Mouse (Mus musculus): ENCODE results near the gene Comt.
A peak's percentile ranks its signal among the peaks of the same experiment; 100 is the strongest.

The Comt gene

DNA sequence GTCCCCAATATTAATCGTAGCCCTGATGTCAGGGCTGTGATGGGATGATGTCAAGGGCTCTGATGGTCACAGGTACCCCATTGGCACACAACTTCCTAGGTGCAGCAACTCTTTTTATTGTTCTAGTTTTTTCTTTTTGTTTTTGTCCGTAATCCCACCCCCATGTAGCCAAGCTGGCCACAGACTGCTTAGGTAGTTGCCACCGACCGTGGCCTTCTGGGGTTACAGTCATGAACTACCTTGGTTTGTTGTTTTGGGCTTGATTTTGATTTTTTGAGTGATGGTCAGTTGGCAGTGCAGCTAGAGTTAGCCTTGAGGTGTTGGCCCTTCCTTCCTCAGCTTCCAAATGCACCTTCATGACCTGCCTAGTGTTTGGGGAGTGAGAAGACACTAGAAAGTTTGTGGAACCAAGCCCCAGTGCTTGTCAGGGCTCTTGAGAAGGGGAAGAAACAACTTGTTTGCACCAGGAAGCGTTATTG is at the start of gene Comt:
TSS of gene Comt (minus strand) at position 51 of the 479 bp plus-strand sequence.
- no peak for DNase-seq (ENCODE audit: low spot score in 2 of 2)

DNA sequence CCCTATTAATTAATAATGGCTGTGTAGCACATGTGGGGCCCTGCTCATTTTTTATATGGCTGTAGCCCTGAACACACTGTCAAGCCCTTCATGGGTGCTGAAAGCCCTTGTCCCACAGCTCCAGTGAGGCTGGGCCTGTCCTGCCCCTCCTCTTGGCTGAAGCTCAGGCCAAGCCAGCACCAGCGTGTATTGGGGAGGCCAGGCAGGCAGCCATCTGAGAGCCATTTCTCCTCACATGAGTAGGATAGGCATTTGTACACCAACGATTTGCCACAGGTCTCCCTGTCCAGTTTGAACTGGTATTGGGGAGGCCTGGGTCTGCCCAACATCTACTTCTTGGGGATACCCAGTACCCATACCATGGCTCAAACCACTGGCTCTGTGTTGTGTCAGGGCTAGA is 47.4 kb upstream of the Comt start:
- no peak for DNase-seq (ENCODE audit: low spot score in 2 of 2)

DNA sequence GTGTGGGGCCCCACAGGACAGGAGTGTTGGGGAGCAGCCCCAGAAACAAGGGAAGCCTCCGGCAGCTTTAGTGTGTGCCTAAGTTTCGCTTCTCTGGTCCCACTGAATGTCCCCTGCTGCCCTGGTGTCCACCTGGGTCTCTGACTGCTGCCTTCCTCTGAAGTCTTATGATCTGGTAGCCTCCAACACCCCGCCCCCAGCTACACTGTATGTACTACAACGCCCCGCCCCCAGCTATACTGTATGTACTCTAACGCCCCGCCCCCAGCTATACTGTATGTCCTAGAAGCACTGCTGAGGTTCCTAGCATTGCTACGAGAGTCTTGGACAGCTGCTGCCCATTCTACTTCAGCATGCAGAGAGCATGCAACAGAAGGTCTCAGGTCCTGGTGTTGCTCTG is 46.3 kb upstream of the Comt start:
- no peak for DNase-seq (ENCODE audit: low spot score in 2 of 2)

DNA sequence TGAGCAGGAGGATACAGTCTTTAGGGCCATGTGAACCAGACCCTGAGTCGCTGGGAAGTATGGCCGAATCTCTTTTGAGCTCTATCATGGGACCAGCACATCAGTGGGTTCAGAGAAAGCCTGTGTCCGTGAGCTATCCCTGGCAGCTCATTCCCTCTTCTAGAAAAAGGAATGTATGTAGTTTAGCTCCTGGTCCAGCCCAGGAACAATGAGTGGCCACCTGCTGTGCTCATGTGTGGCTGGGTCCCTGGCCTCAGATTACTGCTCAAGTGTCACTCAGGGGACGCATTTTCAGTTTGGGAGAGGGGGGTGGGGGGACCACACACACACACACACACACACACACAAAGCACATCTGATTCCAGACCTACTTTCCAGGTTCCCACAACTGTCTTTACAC is 45.8 kb upstream of the Comt start:
- DNase-seq (ENCODE audit: low spot score in 2 of 2): no peak

DNA sequence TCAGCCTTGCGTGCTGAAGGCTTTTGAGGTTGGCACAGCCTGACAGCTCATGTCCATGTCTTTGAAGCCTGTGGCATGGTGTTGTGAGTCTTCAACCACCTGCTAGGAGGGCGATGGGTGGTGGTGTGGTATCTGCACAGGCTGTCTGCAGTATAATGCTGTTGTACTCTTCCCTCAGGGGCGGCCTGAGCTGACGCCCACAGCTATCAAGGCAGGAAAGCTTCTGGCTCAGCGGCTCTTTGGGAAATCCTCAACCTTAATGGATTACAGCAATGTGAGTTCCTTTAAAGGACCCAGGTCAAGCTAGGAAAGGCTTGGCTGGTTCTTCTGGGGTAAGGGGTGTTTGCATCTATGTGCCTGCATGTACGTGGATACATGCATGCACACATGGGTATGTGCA is 45.3 kb upstream of the Comt start:
- no peak for DNase-seq (ENCODE audit: low spot score in 2 of 2)

DNA sequence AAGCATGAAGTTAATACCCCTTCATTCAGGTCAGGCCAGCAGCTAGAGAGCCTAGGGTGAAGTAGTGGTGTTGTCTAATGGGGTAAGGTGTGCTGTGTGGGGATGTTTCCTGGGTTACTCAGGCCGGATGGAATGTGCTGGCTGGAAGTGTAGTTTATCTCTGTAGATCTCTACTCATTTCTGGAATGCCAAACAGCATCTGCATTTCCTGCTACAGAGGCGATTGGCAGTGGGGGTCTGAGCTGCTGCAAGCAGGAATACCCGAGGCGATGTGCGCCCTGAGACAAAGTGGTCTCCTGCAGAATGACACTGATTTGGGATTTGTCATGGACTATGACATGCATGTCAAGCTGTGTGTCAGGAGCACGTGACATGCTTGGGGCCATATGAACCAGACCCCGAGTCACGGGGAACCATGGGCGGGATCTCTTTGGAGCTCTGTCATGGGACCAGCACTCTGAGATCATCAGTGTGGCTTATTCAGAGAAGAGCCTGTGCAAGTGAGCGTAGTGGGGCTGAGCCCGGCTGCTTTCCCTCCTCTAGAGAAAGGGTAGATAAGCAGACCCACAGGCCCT is 44.8 kb upstream of the Comt start:
- no peak for DNase-seq (ENCODE audit: low spot score in 2 of 2)

DNA sequence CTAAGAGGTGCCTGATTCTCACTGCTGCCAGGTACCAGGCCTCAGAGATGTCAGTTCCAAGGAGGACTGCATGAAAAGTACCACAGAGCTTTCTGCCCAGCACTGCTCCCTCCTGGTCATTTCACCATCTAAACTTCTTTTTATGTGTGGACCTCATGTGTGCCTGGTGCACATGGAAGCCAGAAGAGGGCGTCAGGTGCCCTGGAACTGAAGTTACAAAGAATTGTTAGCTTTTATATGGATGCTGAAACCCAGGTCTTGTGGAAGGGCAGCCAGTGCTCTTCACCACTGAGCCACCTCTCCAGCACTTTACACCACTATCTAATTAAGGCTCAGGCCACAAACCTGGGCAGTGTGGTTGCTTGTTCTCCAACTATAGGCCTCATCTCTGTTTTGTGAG is 44.2 kb upstream of the Comt start:
- DNase-seq (ENCODE audit: low spot score in 2 of 2): no peak

DNA sequence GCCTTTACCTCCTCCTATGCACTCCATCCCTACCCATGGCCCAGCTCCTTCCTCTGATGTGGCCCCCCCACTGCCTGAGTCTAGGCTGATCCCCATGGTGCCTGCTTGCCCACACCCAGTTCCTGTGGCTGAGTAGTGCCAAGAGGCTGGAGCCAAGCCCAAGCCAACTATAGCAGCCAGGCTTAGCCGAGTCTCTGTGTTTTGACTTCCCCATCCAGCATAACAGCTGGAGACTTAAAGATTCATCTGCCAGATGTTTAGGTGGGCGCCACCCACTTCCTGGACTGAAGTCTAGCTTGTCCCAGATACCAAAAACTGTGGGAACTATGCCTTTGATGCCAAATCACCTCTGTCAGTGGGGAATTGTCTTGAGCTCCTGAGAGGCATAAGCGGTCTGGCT is 37.6 kb upstream of the Comt start:
- DNase-seq (ENCODE audit: low spot score in 2 of 2): no peak

DNA sequence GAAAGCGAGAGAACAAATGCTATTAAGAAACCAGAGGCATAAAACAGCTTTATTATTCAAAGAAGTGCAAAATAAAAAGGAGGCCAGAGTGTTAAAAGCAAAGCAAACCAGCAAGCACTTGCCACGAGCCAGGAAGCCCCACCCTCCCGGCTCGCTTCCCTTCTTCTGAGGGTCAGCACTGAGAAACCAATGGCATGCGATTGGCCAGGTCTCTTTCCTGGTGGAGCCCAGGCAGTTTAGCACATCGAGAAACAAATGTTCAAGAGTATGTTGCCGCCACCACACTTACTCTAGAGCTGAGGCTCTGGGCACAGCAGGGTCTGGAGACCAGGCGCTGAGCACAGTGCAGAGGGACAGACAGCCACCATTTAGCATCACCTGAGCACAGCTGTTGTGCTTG is 35.9 kb upstream of the Comt start:
- DNase-seq (ENCODE audit: low spot score in 2 of 2): no peak

DNA sequence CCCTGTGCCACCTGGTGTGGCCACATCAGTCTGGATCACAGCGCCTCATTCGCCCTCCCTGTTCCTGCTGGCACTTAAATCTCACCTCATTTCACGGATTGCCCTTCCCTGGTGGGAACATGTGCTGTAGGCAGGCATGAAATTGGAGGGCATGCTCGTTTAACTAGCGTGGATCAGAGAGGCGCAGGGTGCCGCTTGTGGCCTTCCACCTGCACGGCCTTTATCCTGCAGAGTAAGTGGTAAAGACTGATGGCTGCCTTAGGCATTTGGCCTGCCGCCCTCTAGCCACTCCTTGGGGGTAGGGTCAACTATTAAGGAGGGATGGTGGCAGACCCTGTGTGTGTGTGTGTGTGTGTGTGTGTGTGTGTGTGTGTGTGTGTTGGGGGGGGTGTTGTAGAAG is 35.4 kb upstream of the Comt start:
- no peak for DNase-seq (ENCODE audit: low spot score in 2 of 2)

DNA sequence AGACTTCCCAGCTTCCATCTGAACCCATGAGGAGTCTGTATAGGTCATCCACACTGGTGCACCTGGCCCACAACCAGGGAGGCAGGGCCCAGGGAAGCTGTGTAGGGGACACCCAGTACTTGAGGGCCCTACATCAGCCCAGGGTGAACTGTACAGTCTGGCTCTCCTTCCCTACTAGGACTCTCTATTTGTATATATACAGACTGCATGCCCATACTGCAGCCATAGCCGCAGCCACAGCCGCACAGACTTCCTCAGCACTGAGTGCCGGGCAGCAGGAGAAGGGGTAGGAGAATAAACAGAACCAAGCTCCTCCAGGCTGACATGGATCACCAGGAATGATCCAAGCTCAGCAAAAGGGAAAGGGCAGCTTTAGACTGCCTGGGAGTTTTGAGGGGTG is 34.2 kb upstream of the Comt start:
- no peak for DNase-seq (ENCODE audit: low spot score in 2 of 2)

DNA sequence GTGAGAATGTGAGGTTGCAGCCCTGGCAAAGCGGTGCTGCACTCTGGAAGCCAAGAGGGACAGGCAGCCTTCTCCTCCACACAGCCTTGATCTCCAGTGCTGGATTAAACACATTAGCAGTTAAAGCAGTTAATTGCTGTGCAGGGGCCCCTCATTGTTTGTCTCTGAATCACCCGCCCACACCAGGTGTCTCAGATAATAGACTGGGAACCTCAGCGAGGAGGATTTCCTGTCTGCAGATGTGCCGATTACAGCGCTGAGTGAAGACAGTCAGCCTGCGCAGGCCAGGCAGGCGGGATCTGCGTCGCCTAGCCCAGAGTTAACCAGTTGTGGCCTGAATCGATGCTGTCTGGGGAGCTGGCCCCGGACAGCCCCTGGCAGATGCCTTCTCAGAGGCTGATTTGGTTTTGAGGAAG is 33.3 kb upstream of the Comt start:
- DNase-seq (ENCODE audit: low spot score in 2 of 2): peak in 1 of 2 experiments; percentile 15

DNA sequence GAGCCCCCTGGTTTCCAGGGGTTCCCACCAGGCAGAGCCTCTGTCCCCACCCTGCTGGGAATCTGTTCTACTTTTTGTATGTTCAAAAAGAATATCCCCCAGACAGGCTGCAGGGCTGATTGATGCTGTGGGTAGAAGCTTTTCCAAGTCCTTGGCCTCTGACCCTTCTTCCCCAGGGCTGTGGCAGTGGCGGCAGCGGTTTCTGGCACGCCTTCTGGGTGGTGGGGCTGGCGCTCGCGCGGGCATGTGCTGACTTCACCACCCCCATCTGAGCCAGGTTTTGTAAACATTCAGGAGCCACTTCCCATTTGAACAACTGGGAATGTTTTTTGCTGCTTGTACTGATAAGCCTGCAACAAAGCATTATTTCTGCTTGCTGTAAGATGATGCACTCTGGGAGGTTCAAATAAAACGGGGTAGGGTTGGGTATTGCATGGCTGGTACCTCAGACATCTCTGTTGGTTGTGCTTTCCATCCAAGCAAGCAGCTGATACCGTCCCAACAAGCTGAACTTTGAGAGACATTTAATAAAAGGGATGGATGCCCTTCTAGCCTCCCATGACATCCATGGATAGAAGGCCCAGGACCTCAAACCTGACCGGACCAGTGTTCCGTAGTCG is 32.8 kb upstream of the Comt start:
- DNase-seq (ENCODE audit: low spot score in 2 of 2): no peak

DNA sequence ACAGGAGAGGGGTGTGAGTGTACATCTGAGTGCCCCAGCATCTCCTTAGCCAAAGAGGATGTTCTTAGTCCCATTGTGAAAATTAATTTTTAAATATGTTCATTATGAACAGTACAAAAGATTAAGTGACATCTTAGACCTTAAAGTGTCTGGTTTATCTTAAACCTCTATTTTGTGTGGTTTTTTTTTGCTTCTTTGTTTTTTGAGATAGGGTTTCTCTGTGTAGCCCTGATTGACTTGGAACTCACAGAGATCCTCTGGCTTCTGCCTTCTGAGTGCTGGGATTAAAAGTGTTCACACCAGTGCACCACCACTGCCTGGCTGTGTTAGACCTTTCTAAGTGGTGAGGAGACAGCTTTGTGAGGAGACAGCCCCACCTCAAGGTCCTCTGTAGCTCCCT is 32.0 kb upstream of the Comt start:
- no peak for DNase-seq (ENCODE audit: low spot score in 2 of 2)

DNA sequence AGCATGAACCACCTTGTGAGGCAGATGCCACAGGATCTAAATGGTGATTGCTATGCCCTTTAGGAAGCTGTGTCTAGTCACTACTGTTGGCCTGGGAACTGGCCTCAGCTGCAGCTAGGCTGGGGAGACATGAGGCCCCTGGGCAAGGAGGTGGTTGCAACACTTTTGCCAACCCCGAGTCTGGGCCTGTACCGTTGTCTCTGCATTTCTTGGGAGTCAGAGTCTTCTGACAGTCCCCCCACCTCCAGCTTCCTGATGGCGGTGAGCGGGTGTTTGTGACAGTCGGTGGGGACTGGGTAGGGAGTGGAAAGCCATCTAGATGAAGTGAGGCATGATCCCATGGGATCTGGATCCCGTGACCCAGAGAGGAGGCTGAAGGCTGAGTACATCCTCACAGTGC is 28.8 kb upstream of the Comt start:
- no peak for DNase-seq (ENCODE audit: low spot score in 2 of 2)

DNA sequence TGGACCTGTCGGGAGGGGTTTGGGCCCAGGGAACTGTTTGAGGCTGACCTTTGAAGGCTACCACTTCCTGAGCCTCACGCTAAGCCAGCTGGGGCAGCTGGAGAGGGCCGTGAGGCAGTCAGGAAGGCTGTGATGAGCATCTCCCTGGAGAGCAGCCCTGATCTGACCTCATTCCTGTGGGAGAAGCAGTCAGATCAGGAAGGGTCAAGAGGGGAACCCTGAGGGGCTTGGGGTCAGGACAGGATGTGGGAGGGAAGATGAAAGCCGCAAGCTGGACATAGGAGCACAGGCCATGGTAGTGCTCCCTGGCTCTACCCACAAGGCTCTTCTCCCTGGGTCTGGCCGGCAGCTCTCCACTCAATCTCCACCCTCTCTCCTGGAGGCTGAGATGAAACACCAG is 27.2 kb upstream of the Comt start:
- no peak for DNase-seq (ENCODE audit: low spot score in 2 of 2)

DNA sequence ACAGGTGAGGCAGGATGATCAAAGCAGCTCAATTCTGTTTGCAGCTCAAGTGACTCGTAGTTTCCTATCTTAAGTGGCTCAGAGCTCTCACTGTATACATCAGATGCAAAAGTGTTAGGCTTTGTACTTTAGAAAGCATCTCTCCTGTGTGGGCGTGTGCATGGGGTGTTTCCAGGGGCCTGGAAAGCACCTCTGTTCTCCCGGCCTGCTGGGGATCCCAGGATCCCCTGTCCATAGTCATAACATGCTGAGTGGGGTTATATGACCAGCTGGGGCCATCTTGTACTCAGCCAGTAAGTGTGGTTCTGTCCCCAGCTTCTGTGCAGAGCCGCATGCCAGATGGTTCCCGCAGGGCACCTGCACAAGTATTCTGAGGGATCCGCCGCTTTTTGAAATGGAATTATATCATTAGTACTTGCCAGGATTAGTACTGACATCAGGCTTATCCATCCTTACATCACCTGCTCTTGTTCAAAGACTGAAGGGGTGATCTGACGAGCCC is 25.8 kb upstream of the Comt start:
- DNase-seq (ENCODE audit: low spot score in 2 of 2): no peak

DNA sequence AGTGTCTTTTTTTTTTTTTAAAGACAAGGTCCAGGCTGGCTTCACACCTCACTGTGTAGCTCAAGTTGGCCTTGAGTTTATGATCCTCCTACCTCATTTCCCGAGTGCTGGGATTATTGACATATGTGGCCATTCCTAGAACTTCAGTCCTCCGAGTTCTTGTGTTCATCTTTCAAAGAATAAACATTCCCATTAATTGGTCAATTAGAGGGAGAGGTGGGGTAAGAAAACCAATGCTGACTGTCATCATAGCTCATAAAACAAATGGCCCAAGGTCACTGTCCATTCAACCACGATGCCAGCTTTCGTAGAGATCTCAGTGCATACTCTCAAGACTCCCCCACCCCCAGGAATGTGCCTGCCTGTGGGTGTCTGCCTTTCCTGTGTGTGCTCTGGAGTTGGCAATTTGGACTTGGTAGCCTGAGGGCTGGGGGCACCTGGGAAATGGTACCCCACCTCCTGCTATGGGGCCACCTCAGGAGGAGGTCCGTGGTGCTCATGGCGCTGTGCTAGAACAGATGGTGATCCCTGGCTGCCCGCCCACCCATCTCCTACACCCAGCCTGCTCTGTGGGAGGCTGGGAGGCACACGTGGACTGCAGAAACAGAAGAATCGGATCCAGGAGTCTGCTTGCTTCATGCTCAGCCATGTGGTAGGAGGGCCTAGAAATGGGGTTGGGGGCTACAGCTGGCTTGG is 25.0 kb upstream of the Comt start:
- peak; percentile 40 to 44 for DNase-seq (ENCODE audit: low spot score in 2 of 2)

DNA sequence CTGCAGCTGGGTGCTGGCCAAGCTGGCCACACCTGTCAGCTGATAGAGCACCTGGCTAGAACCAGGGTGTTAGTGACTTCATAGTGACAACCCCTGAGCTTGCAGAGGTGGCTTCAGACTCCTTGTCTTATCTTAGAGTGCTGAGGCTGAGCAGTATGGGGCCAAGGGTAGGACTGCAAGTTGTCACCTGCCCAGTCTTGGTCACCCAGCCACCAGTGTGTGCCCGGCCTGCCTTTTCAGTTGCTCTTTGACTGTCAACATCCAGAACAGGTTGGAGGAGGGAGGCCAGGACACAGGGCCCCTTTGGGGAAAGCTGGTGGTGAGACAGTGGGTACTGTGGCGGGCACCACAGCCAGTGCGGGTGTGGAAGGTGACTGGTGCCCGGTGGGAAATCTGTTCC is 22.4 kb upstream of the Comt start:
- no peak for DNase-seq (ENCODE audit: low spot score in 2 of 2)

DNA sequence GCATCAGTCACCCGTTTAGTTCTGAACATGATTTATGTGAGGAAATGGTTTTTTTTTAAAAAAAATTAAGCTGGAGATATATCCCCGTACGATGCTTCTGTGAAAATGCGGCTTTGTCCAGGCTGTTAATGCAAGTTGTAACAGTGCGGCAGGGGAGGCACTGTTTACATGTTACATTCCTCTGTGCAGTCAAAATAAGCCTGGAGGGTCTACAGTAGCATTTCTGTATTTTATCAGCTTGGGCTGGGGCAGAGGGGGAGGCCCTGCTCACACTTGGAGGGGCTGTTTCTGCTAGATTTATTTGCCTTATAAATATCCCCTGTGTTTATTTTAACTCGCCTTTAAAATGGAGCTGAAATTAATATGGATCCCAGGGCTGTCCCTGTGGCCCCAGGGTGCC is 21.5 kb upstream of the Comt start:
- DNase-seq (ENCODE audit: low spot score in 2 of 2): no peak

DNA sequence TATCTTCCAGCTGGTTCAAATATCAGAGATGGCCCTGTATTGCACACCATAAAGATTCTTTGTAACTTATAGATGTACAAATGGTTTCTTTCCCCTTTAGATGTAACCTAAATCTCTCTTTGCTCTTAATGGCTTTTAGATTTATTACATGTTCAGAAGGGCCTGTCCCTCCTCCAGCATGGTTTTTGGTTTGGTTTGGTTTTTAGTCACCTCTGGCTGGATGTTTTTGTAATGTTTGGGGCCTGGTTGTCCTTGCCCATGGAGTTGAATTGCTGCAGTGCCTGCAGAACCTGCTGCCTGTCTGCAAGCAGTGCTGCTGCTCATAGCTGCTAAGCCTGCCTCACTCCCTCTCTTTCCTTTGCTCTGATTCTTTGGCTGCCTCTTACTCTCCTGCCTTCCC is 20.6 kb upstream of the Comt start:
- no peak for DNase-seq (ENCODE audit: low spot score in 2 of 2)

DNA sequence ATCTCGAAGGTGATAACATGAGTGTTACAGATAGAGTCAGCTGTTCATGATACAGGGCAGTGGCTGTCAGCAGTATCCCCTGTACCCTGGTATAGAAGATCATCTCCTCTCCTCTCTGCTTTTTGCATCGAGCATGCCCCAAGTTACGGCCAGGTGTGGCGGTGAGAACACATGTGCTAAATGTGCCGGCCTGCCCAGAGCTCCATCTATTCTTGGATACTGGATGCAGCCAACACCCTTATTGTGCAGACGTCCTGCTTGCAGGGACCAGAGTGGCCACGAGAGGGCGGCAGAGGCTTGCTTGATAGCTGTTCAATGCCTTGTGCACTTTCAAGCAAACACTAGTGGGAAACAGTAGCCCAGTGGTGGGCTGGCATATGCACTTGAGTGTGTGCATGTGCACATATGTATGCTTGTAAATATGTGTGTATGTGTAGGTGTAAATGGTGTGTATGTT is 16.8 kb upstream of the Comt start:
- DNase-seq (ENCODE audit: low spot score in 2 of 2): peak; percentile 89 to 99

DNA sequence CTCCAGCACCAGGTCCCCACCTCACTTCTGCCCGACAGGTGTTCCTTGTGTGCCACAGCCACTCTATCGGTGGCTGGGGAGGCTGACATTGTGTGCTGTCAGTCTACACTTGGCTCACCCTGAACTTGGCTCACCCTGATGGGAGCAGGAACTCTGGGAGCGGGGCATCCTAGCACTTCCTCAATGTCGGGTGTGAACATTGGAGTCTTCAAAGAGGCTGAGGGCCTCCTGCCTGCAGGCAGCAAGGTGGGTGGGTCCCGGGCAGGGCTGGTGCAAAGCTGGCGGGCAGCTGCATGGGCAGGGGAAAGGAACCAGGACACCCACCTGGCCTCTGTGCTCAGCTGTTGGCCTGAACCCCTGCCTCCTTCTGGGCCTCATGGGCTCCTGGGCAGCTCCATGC is 9.5 kb upstream of the Comt start:
- no peak for DNase-seq (ENCODE audit: low spot score in 2 of 2)
